Mouse (Mus musculus) E14TG2a.4 (cell line): ENCODE data around the gene Pdcd5.

Experiments
- CTCF ChIP-seq: conservative IDR thresholded peaks from 2 replicates; pipeline ENCODE4 v1.5.1; 2014; ENCODE audit warnings: low read length
- NANOG ChIP-seq: IDR thresholded peaks from 2 replicates; pipeline ENCODE4 v1.6.1; 2014; ENCODE audit warnings: borderline replicate concordance, low read length, mixed read lengths
- POU5F1 ChIP-seq: IDR thresholded peaks from 2 replicates; pipeline ENCODE4 v1.6.1; 2014; ENCODE audit warnings: low read length, borderline replicate concordance

GRCm38 (mm10) chr7:35647101-35647698 lies at the start of gene Pdcd5:
- TF ChIP-seq CTCF (no peak), NANOG (no peak), POU5F1 (no peak)
